Comparison of ENCODE assay signal across 8 mouse cellular contexts in the genomic region with DNA sequence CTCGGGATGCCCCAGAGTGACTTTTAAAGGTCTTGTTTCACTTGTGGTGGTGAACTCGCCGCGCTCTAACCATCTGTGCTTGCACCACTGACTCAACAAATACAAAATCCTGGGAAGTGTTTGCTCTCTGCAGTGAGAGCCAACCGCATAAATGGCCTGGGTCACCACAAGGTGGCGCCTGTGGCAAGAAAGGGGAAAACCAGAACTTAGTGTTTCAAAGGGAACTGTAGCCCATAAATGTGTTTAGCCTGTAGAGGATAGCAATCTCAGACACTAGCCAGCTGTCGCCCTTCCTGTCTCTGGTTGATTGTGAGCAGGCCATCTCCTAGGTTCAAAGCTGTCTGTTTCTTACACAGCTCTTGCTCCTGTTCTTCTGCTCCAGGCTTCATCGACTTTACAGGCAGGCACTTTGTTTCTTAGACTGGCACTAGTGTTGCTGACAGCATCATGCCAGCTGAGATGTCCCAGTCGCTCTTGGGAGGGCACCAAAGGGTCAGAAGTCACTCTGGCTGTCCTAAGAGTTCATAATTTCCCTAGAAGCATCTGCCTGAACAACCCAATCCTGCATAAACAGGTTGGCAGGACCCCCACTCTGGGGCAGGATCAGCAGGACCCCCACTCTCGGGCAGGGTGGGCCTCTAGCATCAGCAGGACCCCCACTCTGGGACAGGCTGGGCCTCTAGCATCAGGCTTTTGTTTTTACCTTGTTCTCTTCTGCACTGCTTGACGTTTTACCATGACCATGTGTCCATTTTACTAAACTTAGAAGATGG. TPM values are rescaled to one million over a fixed set of nuclear protein-coding genes. Genes with fewer than 3 reads are reported as not detected.
DNase-seq lines count a peak whose midpoint lies in the region; ATAC-seq and TF ChIP-seq lines count a peak whose summit lies in the region.

No protein-coding gene starts in this region.

- H3K4me1 ChIP-seq in forebrain, embryonic 10.5 days = 0 out of 2 replicates have a peak, but pooled peaks cover 3% of the 10 kb centered on the region
- peaks cover 4% of the 10 kb centered on the region for H3K4me1 ChIP-seq in heart, embryonic 16.5 days (ENCODE audit: control insufficient read depth, insufficient read depth, low read length)
- H3K4me1 ChIP-seq in liver, embryonic 14.5 days (replicated peaks; ENCODE audit: control insufficient read depth in 2 of 2, insufficient read depth in 2 of 2, low read length in 1 of 2) = no peaks in the 10 kb centered on the region
- peaks cover 4% of the 10 kb centered on the region; the same call in 1 of the 2 replicates for H3K4me1 ChIP-seq in neural tube, embryonic 12.5 days
- H3K4me1 ChIP-seq in stomach, embryonic 16.5 days (ENCODE audit: control insufficient read depth, insufficient read depth, low read length) = 0 out of 2 replicates have a peak, but pooled peaks cover 5% of the 10 kb centered on the region

- no peak overlapping the region for H3K9ac ChIP-seq in heart, embryonic 16.5 days (ENCODE audit: low read length)
- no peak overlapping the region for H3K9ac ChIP-seq in liver, embryonic 14.5 days (replicated peaks)
- H3K9ac ChIP-seq in neural tube, embryonic 12.5 days = no peak overlapping the region
- H3K9ac ChIP-seq in stomach, embryonic 16.5 days (ENCODE audit: low read length) = no peak overlapping the region

- no peak overlapping the region for H3K4me2 ChIP-seq in heart, embryonic 16.5 days (ENCODE audit: low read depth, low read length)
- no peak overlapping the region for H3K4me2 ChIP-seq in liver, embryonic 14.5 days (ENCODE audit: low read depth)
- no peak overlapping the region for H3K4me2 ChIP-seq in neural tube, embryonic 12.5 days (replicated peaks)
- H3K4me2 ChIP-seq in stomach, embryonic 16.5 days (ENCODE audit: low read depth, low read length) = no peak overlapping the region

- peaks cover 11% of the 10 kb centered on the region for H3K36me3 ChIP-seq in C2C12 (ENCODE audit: control insufficient read depth, insufficient read depth)
- H3K36me3 ChIP-seq in forebrain, embryonic 10.5 days (replicated peaks) = peaks cover 92% of the 10 kb centered on the region
- peaks cover 27% of the 10 kb centered on the region for H3K36me3 ChIP-seq in heart, embryonic 16.5 days (ENCODE audit: control insufficient read depth, insufficient read depth)
- H3K36me3 ChIP-seq in liver, embryonic 14.5 days (replicated peaks; ENCODE audit: control insufficient read depth, insufficient read depth, low read depth) = no peaks in the 10 kb centered on the region; the same call in 1 of the 2 replicates
- H3K36me3 ChIP-seq in neural tube, embryonic 12.5 days = peaks cover 63% of the 10 kb centered on the region
- H3K36me3 ChIP-seq in stomach, embryonic 16.5 days (ENCODE audit: control insufficient read depth, insufficient read depth, low read length) = peaks cover 12% of the 10 kb centered on the region; the same call in 1 of the 2 replicates

- H3K27me3 ChIP-seq in C2C12 (ENCODE audit: control insufficient read depth, insufficient read depth, insufficient read length) = no peaks in the 10 kb centered on the region
- no peaks in the 10 kb centered on the region for H3K27me3 ChIP-seq in forebrain, embryonic 10.5 days (ENCODE audit: poor library complexity, severe bottlenecking)
- H3K27me3 ChIP-seq in heart, embryonic 16.5 days (ENCODE audit: control insufficient read depth, insufficient read depth, low read length) = no peaks in the 10 kb centered on the region
- H3K27me3 ChIP-seq in liver, embryonic 14.5 days (ENCODE audit: control insufficient read depth, insufficient read depth, low read length) = no peaks in the 10 kb centered on the region
- H3K27me3 ChIP-seq in neural tube, embryonic 12.5 days (replicated peaks) = no peaks in the 10 kb centered on the region
- no peaks in the 10 kb centered on the region for H3K27me3 ChIP-seq in stomach, embryonic 16.5 days (ENCODE audit: control insufficient read depth, insufficient read depth, low read length)

- H3ac ChIP-seq in C2C12 (ENCODE audit: control insufficient read depth, insufficient read length, low read depth) = no peak overlapping the region

- no peak for TF ChIP-seq EP300 in liver, embryonic 14.5 days (IDR thresholded peaks at IDR 0.05; ENCODE audit: low read depth)

- no peak overlapping the region for H3K4me3 ChIP-seq in C2C12 (ENCODE audit: insufficient read depth, poor library complexity, severe bottlenecking)
- no peak overlapping the region for H3K4me3 ChIP-seq in forebrain, embryonic 10.5 days
- no peak overlapping the region for H3K4me3 ChIP-seq in heart, embryonic 16.5 days (ENCODE audit: low read length)
- H3K4me3 ChIP-seq in liver, embryonic 14.5 days (ENCODE audit: insufficient read depth in 1 of 2, low read depth in 2 of 2, low read length in 2 of 2) = no peak overlapping the region
- H3K4me3 ChIP-seq in neural tube, embryonic 12.5 days = no peak overlapping the region
- no peak overlapping the region for H3K4me3 ChIP-seq in stomach, embryonic 16.5 days (replicated peaks; ENCODE audit: low read length)

- no peaks in the 10 kb centered on the region for H3K79me3 ChIP-seq in C2C12 (ENCODE audit: low read depth)

- peak; percentile 31 for TF ChIP-seq CTCF in C2C12 (IDR thresholded peaks at IDR 0.05; ENCODE audit: control insufficient read depth, insufficient read depth, insufficient read length)
- peak; percentile 87 for TF ChIP-seq CTCF in liver, embryonic 14.5 days (IDR thresholded peaks at IDR 0.05; ENCODE audit: low read depth)

- WGBS in forebrain, embryonic 10.5 days = 60% methylated on average over 11 of the region's 11 CpGs
- WGBS in heart, embryonic 16.5 days = 44% methylated on average over 11 of the region's 11 CpGs
- 36% methylated on average over 11 of the region's 11 CpGs for WGBS in liver, embryonic 14.5 days (ENCODE audit: insufficient replicate concordance)
- WGBS in neural tube, embryonic 12.5 days = 56% methylated on average over 11 of the region's 11 CpGs
- 46% methylated on average over 11 of the region's 11 CpGs for WGBS in stomach, embryonic 16.5 days

- H3K9me3 ChIP-seq in forebrain, embryonic 10.5 days = no peaks in the 10 kb centered on the region
- no peaks in the 10 kb centered on the region for H3K9me3 ChIP-seq in heart, embryonic 16.5 days (replicated peaks; ENCODE audit: control insufficient read depth, low read length)
- H3K9me3 ChIP-seq in liver, embryonic 14.5 days (ENCODE audit: control insufficient read depth, low read length) = no peaks in the 10 kb centered on the region
- no peaks in the 10 kb centered on the region for H3K9me3 ChIP-seq in neural tube, embryonic 12.5 days
- H3K9me3 ChIP-seq in stomach, embryonic 16.5 days (replicated peaks; ENCODE audit: control insufficient read depth, low read length) = no peaks in the 10 kb centered on the region

- H3K27ac ChIP-seq in forebrain, embryonic 10.5 days = peak overlapping the region; percentile 9; the same call in 1 of the 2 replicates
- no peak overlapping the region for H3K27ac ChIP-seq in heart, embryonic 16.5 days (ENCODE audit: low read length)
- no peak overlapping the region for H3K27ac ChIP-seq in liver, embryonic 14.5 days
- H3K27ac ChIP-seq in neural tube, embryonic 12.5 days = no peak overlapping the region
- H3K27ac ChIP-seq in stomach, embryonic 16.5 days (ENCODE audit: low read length) = 0 out of 2 replicates have a peak overlapping the region, but pooled peaks have one; percentile 2

- DNase-seq in brain, adult 2 months (ENCODE audit: low read depth, low spot score) = peak; percentile 88
- peak; percentile 75 for DNase-seq in forebrain, embryonic 10.5 days (ENCODE audit: extremely low spot score, low spot score)
- DNase-seq in kidney, postnatal 14 days = peak; percentile 87
- DNase-seq in liver, embryonic 14.5 days (ENCODE audit: low read depth in 3 of 3, low spot score in 3 of 3) = peak in 2 of 3 experiments; percentile 38 to 41

- ATAC-seq in heart, embryonic 16.5 days (replicated peaks; ENCODE audit: extremely low read depth, insufficient read depth, low FRiP score) = 0 out of 2 replicates have a peak, but pooled peaks have one; percentile 49
- peak; percentile 50; the same call in 1 of the 2 replicates for ATAC-seq in liver, embryonic 14.5 days (ENCODE audit: insufficient read depth)
- peak; percentile 70 for ATAC-seq in neural tube, embryonic 12.5 days (ENCODE audit: low FRiP score, low read depth)
- ATAC-seq in stomach, embryonic 16.5 days (ENCODE audit: insufficient read depth, low FRiP score) = peak; percentile 80

- no peaks in the 10 kb centered on the region for H3K79me2 ChIP-seq in C2C12 (ENCODE audit: control insufficient read depth, insufficient read depth)

TF ChIP-seq in C2C12, 6 proteins besides CTCF, POLR2A, EP300 and RAD21 (continues in another document):
- TF ChIP-seq USF1 (IDR thresholded peaks at IDR 0.05; ENCODE audit: low read depth) = no peak
- no peak for TF ChIP-seq CEBPB (IDR thresholded peaks at IDR 0.05; ENCODE audit: low read depth)

RNA-seq across cellular contexts. Expression of gene Armc10, which starts 13.2 kb away (rescaled TPM):
- 13.3 TPM for polyA plus RNA-seq in C2C12 (2012; fragmentation: generic; extraction: Trizol)
- 64.6 and 65.4 TPM in 2 replicates for polyA plus RNA-seq in forebrain, embryonic 10.5 days (2016; fragmentation: Nextera tagmentation; extraction: Ambion mirVana)
- polyA plus RNA-seq in heart, embryonic 16.5 days (2015; fragmentation: Nextera tagmentation; extraction: Ambion mirVana) = 19.2 and 20.0 TPM in 2 replicates
- polyA plus RNA-seq in liver, embryonic 14.5 days (2012; rRNA removed) = 7.2 and 9.0 TPM in 2 replicates
- 7.2 and 7.4 TPM in 2 replicates for polyA plus RNA-seq in liver, embryonic 14.5 days (2014; fragmentation: Nextera tagmentation; extraction: Ambion mirVana)
- 64.4 and 69.6 TPM in 2 replicates for polyA plus RNA-seq in neural tube, embryonic 12.5 days (2016; fragmentation: Nextera tagmentation; extraction: Ambion mirVana)
- polyA plus RNA-seq in stomach, embryonic 16.5 days (2015; fragmentation: Nextera tagmentation; extraction: Ambion mirVana) = 32.8 and 34.2 TPM in 2 replicates

RNA-seq across cellular contexts. Expression of gene Fbxl13, which starts 13.4 kb away (rescaled TPM):
- polyA plus RNA-seq in C2C12 (2012; fragmentation: generic; extraction: Trizol) = 0.07 TPM
- 0.12 and 0.20 TPM in 2 replicates for polyA plus RNA-seq in forebrain, embryonic 10.5 days (2016; fragmentation: Nextera tagmentation; extraction: Ambion mirVana)
- polyA plus RNA-seq in heart, embryonic 16.5 days (2015; fragmentation: Nextera tagmentation; extraction: Ambion mirVana) = 0.27 and 0.30 TPM in 2 replicates
- 0.08 and 0.14 TPM in 2 replicates for polyA plus RNA-seq in liver, embryonic 14.5 days (2012; rRNA removed)
- polyA plus RNA-seq in liver, embryonic 14.5 days (2014; fragmentation: Nextera tagmentation; extraction: Ambion mirVana) = 0.05 and 0.24 TPM in 2 replicates
- 0.22 and 0.39 TPM in 2 replicates for polyA plus RNA-seq in neural tube, embryonic 12.5 days (2016; fragmentation: Nextera tagmentation; extraction: Ambion mirVana)
- polyA plus RNA-seq in stomach, embryonic 16.5 days (2015; fragmentation: Nextera tagmentation; extraction: Ambion mirVana) = 0.31 and 0.42 TPM in 2 replicates

RNA-seq across cellular contexts. Expression of gene Napepld, which starts 42.4 kb away (rescaled TPM):
- polyA plus RNA-seq in C2C12 (2012; fragmentation: generic; extraction: Trizol) = 0.50 TPM
- 10.7 TPM in 2 replicates for polyA plus RNA-seq in forebrain, embryonic 10.5 days (2016; fragmentation: Nextera tagmentation; extraction: Ambion mirVana)
- polyA plus RNA-seq in heart, embryonic 16.5 days (2015; fragmentation: Nextera tagmentation; extraction: Ambion mirVana) = 5.6 and 6.3 TPM in 2 replicates
- polyA plus RNA-seq in liver, embryonic 14.5 days (2012; rRNA removed) = 1.3 TPM in 2 replicates
- polyA plus RNA-seq in liver, embryonic 14.5 days (2014; fragmentation: Nextera tagmentation; extraction: Ambion mirVana) = 1.8 TPM in 2 replicates
- polyA plus RNA-seq in neural tube, embryonic 12.5 days (2016; fragmentation: Nextera tagmentation; extraction: Ambion mirVana) = 5.4 and 5.5 TPM in 2 replicates
- 3.6 and 4.2 TPM in 2 replicates for polyA plus RNA-seq in stomach, embryonic 16.5 days (2015; fragmentation: Nextera tagmentation; extraction: Ambion mirVana)

Comparison
In these comparisons a context has a peak if more than half of its experiments do, and no peak if none do; other contexts are left out.
1. H3K27ac ChIP-seq: peak in forebrain, embryonic 10.5 days (single experiment) and stomach, embryonic 16.5 days (single experiment); none in heart, embryonic 16.5 days (single experiment), liver, embryonic 14.5 days (single experiment) and neural tube, embryonic 12.5 days (single experiment).
2. Peak in every context shown above with its lines, with median percentiles within 50 percentile points of each other: DNase-seq and ATAC-seq.